Mouse (Mus musculus) monocyte, adult 5-6 weeks (primary cell): ENCODE results near the gene Dhx29. TPM values are rescaled to one million over a fixed set of nuclear protein-coding genes. Genes with fewer than 3 reads are reported as not detected.
A peak's percentile ranks its signal among the peaks of the same experiment; 100 is the strongest.

ENCODE experiments used
- ATAC-seq: fragments of 153-309, 156-312 bp; replicated peaks from 2 replicates; pipeline ENCODE4 v1.8.0; 2017; ENCODE audit warnings: mild to moderate bottlenecking; ENCODE audit not compliant: low TSS enrichment, insufficient number of reproducible peaks, severe bottlenecking, poor library complexity, low FRiP score
- total RNA-seq: library from RNA; stranded (forward); fragments of 200-1000, 200-491, 200-594 nt; gene quantifications from 3 replicates; pipeline ENCODE4 v1.2.3, GENCODE M21; 2017

The Dhx29 gene
- 20.5 to 31.6 TPM (median 22.8 TPM) in 3 replicates for total RNA-seq

DNA sequence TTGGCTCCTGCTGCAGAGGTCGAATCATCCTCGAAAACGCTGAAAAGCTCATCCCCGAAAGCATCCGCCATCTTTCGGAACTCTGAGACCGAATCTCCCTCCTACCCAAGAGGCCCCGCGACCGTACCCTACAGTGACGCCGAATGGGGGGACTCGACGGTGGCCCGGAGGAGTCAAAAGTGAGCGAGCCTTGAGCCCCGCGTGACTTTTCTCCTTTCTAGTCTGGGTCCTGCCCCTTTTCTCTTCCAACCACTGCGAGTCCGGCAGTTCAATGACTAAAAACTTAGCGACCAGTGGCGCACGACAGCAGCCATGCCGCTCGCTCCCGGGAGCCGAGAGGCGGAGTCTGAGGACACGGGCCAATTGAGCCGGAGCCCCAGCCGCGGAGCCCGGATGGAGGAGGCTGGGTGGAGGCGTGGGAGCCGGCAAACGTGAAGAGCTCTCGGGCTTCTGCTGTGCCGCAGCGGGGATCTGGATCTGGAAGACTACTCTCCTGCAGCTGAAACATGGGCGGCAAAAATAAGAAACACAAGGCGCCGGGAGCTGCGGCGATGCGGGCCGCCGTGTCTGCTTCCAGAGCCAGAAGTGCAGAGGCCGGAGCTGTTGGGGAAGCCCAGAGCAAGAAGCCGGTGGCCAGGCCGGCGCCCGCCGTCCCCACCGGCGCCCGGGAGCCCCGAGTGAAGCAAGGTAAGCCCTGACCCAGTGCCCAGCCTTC is at the start of gene Dhx29, which contains the start of gene Mtrex:
Gene Dhx29, plus strand, starts transcription at position 168 of the 715 bp plus-strand sequence.
Gene Mtrex, minus strand, starts transcription at position 112 of the 715 bp plus-strand sequence.
- peak; percentile 97 for ATAC-seq

DNA sequence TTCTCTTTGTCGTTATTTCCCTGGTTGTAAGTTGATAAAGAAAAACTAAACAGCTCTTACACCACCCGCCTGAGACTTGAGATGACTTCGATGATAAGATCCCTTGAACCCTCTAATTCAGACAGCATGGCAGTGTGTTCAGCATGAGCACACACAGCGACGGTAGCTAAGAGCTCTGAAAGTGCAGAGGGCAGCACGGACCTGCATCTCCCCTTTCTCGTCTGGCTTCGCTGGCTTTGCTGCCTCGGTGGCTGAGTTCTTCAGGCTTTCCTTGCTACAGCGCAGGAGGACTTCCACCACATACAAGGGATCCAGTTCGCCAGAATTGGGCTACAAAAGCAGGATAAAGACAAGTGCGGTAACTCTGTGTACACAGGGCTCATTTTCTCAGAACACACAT is 40.0 kb upstream of the Dhx29 start:
- ATAC-seq, result no peak

DNA sequence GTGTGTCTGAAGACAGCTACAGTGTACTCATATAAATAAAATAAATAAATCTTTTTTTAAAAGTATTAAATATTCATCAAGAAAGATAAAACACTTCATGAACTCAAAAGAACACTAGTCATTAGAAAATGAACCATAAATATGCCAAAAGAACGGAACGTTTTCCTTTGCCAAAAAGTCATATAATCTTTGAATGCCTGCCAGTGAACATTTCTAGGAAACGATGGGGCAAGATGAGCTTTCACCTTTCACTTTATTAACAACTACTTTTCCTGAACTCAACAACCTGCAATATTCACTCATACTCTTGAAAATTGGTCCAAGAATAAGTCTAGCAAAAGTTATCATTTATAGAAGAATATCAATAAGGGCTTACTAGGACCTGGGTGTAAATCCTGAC is 25.1 kb upstream of the Dhx29 start:
- no peak for ATAC-seq

DNA sequence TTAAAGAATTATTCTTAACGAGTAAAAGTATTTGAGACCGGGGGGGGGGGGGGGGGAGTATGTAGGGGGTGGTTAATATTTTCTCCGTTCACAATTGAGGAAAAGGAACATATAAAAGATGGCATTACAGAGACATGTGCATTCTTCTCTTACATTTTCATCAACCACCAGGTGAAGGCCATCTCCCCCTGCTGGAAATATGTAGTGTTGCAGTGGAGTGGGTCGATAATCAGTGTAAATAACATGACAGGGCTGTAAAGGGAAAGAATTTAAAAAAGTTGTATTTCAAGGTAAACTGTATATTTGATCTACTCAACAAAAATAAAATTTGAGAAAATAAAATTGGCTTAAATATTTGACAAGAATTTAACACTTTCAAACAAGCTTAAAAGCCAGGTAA is 17.6 kb upstream of the Dhx29 start:
- ATAC-seq, result 0 out of 2 replicates have a peak, but pooled peaks have one; percentile 47

DNA sequence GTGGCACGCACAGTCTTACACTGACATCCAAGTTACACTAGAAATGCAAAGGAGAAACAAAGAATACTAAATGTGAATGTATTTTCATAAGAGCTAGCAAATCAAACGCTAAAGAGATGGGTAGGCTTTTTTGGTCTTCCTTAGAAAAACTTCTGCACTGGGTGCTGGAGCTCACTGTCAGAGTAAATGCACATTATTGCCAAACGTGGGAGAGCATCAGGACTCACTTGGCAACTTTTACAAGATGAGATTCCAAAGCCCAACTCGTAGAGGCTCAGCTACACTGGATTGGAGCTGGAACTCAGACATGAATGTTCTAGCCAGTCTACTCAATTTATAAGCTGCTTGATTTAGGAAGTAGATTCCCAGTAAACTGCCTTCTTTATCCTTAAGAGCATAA is 16.8 kb upstream of the Dhx29 start:
- ATAC-seq, result no peak

DNA sequence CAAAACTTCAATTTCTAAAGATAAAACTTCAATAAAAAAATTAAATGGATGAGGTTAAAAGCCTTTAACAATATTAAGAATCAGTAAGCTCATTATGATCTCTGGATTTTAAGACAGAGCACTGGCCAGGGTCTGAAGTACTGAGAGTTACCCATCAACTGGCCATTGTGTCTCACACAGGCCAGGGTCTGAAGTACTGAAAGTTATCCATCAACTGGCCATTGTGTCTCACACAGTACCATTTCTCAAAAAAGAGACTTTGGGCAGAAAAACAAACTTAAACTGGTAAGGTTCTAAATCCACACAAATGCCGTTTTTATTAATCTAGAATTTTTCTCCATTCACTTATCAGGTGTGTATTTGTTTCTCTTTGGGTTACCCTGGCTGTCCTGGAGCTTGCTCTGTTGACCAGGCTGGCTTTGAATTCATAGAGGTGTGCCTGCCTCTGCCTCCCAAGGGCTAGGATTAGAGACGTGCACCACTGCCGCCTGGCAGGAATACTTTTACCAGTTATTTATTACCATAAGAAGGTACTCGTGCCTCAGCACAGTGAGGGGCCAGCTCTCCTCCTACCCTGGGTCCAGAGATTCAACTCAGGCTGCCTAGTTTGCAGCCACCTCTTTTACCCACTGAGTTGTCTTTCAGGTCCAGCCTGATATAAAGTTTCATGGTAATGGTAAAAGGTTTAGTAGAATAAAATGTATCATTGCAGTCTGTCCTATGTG is 8.0 kb upstream of the Dhx29 start:
- ATAC-seq, result no peak

DNA sequence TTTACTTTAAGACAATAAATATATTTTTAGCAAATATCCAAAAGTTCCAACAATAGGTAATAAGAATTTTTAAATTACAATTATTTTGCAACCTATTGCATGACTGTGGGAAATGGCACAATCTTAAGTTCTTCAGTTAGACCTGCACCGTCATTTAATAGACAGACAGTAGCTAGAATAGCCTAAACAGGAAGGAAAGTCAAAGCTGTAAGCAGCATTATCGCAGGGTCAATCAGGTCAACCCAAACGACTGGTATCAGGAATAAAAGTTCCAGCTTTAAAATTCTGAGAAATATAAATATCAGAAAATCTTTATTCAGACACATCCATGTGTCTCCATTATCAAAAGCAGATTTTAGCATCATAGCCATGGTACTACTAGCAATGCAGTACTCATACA is 6.3 kb upstream of the Dhx29 start:
- ATAC-seq, result no peak

DNA sequence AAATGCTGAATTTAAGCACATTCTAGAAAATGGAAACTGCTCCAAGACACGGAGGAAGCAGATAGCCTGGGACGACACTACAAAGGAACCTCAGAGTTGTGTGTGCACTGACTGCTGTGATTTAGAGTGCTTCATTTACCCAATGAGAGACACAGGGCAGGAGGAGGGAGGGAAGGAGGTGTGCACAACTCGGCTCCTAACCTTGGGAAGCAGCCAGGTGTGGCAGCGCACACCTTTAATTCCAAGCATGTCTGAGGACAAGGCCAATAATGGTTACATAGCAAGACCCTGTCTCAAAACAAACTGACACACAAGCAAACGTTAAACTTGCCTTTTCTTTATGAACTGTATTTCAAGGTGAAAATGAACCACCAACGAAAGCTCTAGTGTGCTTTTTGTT is 2.0 kb upstream of the Dhx29 start:
- no peak for ATAC-seq

DNA sequence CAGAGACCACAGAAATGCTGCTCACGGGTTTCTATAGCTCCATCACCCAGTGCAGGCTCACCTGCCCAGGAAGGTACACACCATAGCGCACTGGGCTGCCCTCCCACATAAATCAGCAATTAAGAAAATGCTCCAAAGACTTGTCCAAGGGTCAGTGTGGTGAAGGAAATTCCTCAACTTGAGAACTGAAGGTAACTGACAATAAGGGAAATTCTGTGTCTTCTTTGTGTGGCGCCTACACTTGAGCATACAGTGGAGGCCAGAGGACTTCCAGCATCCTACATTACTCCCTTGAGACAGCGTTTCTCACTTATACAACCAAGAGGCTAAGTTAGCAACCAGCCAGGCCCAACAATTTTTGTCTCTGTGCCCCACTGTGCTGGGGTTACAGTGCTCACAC is 1.3 kb upstream of the Dhx29 start:
- no peak for ATAC-seq

DNA sequence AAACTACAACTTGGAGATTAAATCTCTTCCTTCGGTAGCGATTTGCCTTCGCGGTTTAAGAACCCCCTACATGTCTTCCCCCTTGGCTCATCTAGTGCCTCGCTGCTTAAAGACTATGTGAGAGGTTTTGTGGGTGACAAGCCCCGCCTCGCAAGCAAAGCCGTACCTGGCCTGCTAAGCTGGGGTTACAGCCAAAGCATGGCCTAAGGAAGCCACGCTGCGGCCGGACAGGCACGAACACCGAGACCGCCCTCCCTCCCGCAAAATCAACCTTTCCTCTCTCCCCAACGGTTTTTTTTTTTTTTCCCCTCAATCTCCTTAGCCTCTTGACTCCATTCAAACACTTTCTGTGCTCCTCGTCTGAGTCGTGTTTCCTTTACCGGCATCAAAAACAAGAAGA is 458 bp upstream of the Dhx29 start:
- ATAC-seq, result no peak

DNA sequence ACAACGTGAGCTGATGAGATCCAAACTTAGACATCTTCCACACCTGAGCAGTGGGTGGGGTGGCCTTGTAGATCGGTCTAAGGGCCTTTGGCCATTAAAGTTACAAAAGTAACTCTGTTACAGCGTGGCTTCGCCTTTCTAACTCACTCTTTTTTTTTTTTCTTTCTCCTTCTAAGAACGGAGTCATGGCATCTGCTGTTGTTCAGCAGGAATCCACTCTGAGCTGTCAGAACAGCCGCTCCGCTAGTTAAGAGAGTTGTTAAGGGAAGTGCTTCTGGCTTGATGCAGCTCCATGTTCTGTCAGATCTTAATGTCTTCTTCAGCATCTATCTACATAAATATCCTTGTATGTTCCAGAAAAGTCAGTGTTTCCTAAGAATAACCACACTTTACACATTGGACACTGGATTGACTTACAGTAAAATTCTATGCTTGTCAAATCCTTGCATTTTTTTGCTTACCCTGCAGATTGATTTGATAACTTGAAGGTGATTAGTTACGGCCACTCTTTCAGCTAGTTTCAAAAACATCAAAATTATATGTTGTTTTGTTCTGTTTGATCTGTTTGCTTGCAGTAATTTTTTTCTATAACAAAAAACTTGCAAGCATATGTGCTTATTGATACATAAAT is 899 bp downstream of the Dhx29 start:
- ATAC-seq, result no peak

DNA sequence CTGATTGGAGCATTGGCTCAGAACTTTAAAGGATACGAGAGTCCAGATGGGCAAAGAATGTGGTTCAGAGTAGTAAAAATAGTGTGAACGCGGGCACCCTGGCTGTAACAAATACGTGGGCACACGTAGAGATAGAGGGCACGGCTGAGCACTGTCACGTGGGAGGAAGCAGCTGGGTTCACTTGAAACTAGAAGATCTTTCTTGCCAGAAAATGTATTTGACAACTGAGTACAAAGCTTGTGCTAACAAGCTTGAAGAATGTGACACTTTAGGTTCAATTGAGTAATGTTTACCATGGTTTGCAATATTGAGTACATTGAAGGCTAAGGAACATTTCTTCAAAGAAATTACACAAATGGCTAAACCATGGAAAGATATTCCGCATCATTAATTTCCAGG is 10.9 kb downstream of the Dhx29 start:
- ATAC-seq, result no peak

DNA sequence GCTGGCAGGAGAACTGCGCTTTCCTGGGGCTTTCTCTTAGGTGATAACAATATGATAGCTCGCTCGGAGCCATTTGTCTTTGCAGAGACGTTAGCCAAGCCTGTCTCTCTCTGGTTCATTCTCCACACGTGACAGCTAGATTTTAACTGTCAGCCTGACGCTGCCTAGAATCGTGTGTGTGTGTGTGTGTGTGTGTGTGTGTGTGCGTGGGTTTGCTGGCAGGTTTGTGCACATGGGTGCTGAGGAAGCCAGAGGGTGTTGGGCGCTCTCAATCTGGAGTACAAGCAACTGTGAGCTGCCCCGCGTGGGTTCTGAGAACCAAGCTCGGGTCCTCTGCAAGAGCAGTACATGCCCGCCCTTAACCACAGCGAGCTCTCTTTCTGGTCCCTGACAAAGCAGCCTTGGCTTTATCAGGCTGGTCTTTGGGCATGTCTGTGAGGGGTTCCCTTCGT is 14.7 kb downstream of the Dhx29 start:
- no peak for ATAC-seq

DNA sequence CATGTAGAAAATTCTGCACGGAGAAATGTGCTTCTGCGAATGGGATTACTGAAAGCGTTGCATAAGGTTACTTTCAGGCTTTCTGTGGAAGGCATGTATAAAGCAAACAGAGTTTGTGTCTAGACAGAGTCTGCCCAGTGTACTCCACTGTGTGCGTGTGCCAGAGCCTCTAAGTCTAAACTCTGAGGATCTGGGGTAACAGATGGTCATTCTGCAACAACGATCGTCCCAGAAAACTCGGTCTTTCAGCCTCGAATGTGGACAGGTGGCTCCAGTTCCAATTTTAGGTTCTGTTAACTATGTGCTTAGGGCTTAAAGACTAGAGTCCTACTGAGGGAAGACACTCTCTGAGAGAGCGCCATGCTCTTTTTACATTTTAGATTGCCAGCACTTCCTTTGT is 18.1 kb downstream of the Dhx29 start:
- no peak for ATAC-seq

DNA sequence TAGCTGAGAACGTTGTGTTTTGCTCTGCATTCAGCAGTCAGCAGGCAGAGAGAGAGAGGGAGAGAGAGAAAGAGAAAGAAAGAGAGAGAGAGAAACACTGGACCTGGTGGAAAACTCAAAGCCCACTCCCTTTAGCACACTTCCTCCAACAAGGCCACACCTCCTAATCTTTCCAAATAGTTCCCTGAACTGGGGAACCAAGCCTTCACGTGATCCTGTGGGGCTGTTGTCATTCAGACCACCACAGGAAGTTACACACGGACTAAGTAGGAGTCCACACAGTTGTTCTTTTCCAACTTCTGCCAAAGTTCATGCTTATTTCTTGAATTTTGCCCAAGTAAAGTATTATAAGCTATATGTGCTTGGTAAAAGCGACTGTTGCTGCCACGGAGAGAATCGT is 18.6 kb downstream of the Dhx29 start:
- no peak for ATAC-seq

DNA sequence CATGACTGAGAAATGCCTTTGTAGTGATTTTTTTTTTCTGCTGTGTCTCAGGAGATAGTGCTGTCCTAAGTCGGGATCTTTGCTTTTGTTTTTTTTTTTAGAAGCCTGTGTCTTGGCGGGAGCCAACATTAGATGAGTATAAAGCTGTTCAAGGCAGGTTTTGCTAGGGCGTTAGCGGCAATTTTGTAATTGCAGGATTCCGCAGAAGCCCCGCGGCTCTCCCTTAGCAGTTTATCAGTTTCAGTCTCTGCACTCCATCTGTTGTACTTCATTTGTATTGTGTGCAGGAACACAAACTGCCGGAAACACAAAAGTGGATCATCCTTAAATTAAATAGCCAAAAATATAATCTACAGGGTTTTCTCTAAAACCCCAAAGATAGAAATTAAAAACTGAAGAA is 26.8 kb downstream of the Dhx29 start:
- ATAC-seq, result no peak

DNA sequence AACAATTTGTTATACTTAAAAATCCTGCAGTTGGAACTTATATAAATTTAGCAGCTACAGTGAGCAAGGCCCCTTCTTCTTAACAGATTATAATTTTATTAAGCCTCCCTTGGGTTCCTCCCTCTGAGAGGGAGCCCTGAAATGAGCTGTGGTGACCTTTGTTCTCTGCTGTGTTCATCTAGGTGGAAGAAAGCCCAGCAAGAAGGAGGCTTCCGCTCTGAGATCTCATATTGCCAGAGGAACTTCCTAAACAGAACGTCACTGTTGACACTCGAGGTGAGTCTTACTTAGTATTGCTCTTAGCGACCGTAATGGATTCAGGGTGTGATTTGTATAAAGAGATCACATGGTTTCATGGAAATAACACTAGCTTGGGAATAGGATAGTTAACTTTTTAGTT is 35.8 kb downstream of the Dhx29 start:
- ATAC-seq, result no peak

DNA sequence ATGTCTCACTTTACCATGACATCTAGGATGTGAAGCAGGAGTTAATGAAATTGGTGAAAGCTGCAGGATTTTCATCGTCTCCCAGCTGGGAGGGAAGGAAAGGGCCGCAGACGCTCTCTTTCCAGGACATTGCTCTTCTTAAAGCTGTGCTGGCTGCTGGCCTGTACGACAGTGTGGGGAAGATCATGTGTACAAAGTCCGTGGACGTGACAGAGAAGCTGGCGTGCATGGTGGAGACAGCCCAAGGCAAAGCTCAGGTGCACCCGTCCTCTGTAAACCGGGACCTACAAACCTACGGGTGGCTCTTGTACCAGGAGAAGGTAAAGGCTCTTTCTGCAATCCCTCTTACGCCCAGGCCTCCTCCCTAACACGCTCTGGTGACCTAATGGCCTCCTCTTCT is 37.2 kb downstream of the Dhx29 start:
- ATAC-seq, result no peak

DNA sequence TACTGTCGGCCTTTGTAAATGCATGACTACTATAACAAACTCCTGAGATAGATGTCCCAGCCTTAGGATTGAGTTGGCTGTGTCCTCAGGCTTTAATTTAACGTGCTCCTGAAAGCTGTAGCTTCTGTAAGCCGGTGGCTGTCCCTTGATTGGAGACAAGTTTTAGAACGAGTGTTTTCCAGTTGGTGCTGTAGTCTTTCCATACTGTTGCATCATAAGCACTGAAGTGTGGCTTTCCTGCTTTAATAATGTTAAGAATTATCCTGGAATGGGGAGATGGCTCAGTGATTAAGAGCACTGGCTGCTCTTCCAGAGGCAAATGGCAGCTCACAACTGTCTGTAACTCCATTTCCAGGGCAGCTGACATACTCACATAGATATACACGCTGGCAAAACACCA is 40.0 kb downstream of the Dhx29 start:
- ATAC-seq, result no peak

DNA sequence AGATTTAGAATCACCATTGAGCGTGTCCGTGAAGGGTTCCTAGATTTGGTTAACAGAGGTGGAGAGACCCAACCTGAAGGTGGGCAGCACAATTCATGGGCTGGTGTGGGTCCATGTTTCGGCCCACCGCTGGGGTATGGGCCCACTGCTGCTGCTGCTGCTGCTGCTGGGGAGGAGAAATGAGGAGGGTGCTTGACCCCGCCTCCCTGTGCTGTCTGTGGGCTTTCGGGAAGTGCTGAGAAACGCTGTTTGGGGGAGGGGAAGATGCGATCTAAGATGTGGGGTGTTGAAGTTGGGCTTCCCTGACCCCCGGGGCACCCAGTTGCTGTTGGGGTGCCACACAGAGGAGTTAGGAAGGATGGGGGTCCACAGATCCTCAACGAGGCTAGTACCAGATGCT is 49.5 kb downstream of the Dhx29 start:
- ATAC-seq, result peak; percentile 31; the same call in 1 of the 2 replicates
